Mouse (Mus musculus) embryonic facial prominence, embryonic 11.5 days (tissue): Measurements from ENCODE around the gene Mea1. TPM values are rescaled to one million over a fixed set of nuclear protein-coding genes. Genes with fewer than 3 reads are reported as not detected.
A peak's percentile ranks its signal among the peaks of the same experiment; 100 is the strongest.

Source experiments
- ATAC-seq: fragments of 200-750 bp; cut with Nextera tagmentation; replicated peaks from 2 replicates; pipeline ENCODE4 v1.8.0; 2017; ENCODE audit warnings: low read depth; ENCODE audit not compliant: insufficient number of reproducible peaks, low FRiP score, low TSS enrichment
- DNase-seq: peaks from one replicate; pipeline ENCODE4 v3.0.0-alpha.2; 2015; ENCODE audit warnings: low spot score
- H3K27ac ChIP-seq: fragments of 300-500 bp; sonication (generic); replicated peaks from 2 replicates; pipeline ENCODE4 v1.5.1; 2014; ENCODE audit warnings: mild to moderate bottlenecking, low read depth, low read length, control low read depth
- H3K27me3 ChIP-seq: fragments of 300-500 bp; sonication (generic); 2 replicates; pipeline ENCODE4 v1.6.1; 2014; ENCODE audit warnings: mild to moderate bottlenecking, low read length, moderate library complexity, mixed read lengths; ENCODE audit not compliant: control insufficient read depth, insufficient read depth
- H3K36me3 ChIP-seq: fragments of 300-500 bp; sonication (generic); replicated peaks from 2 replicates; pipeline ENCODE4 v1.6.1; 2014; ENCODE audit warnings: low read depth, mild to moderate bottlenecking, low read length, moderate library complexity, mixed read lengths; ENCODE audit not compliant: control insufficient read depth, insufficient read depth
- H3K4me1 ChIP-seq: fragments of 300-500 bp; sonication (generic); 2 replicates; pipeline ENCODE4 v1.6.1; 2014; ENCODE audit warnings: low read length, mixed read lengths; ENCODE audit not compliant: control insufficient read depth, insufficient read depth
- H3K4me2 ChIP-seq: fragments of 300-500 bp; sonication (generic); 2 replicates; pipeline ENCODE4 v1.6.1; 2014; ENCODE audit warnings: low read depth, mild to moderate bottlenecking, control low read depth, low read length, moderate library complexity
- H3K4me3 ChIP-seq: fragments of 300-500 bp; sonication (generic); 2 replicates; pipeline ENCODE4 v1.5.1; 2014; ENCODE audit warnings: low read depth, low read length, control low read depth
- H3K9ac ChIP-seq: fragments of 300-500 bp; sonication (generic); replicated peaks from 2 replicates; pipeline ENCODE4 v1.6.1; 2014; ENCODE audit warnings: mild to moderate bottlenecking, control low read depth, low read length
- H3K9me3 ChIP-seq: fragments of 300-500 bp; sonication (generic); replicated peaks from 2 replicates; pipeline ENCODE4 v1.6.1; 2016; ENCODE audit warnings: mild to moderate bottlenecking, low read length, inconsistent platforms, mixed read lengths; ENCODE audit not compliant: control insufficient read depth
- WGBS: fragments of 180-500 bp; shearing (Covaris S2); extraction: QIAGEN DNeasy Blood & Tissue Kit; methylation state at CpG from one replicate; pipeline ENCODE4 v1.1.7; 2014; 5-methylcytosine and 5-hydroxymethylcytosine counted together
- polyA plus RNA-seq: library from polyadenylated mRNA; unstranded; fragments of >200 nt; fragmentation: Nextera tagmentation; extraction: Ambion mirVana; gene quantifications from 2 replicates; pipeline ENCODE4 v1.2.1, GENCODE M21; 2014

Gene Mea1
- polyA plus RNA-seq: 165 and 186 TPM in 2 replicates

GRCm38 (mm10) chr17:46678416-46678815 is at the start of gene Mea1:
TSS of gene Mea1 (plus strand) at chr17:46678793.
- 89% methylated on average over 8 of the region's 9 CpGs for WGBS
- Histone ChIP-seq H3K4me3 (peak within 1 kb of the TSS; percentile 83), H3K27ac (no peak within 1 kb of the TSS; the same call in 1 of the 2 replicates), H3K4me2 (peak within 1 kb of the TSS; percentile 66), H3K36me3 (peaks cover 15% of the 10 kb centered on the region), H3K27me3 (no peaks in the 10 kb centered on the region), H3K4me1 (peaks cover 10% of the 10 kb centered on the region), H3K9me3 (no peaks in the 10 kb centered on the region), H3K9ac (peak within 1 kb of the TSS; percentile 78)
- DNase-seq (no peak), ATAC-seq (no peak)

DNA sequence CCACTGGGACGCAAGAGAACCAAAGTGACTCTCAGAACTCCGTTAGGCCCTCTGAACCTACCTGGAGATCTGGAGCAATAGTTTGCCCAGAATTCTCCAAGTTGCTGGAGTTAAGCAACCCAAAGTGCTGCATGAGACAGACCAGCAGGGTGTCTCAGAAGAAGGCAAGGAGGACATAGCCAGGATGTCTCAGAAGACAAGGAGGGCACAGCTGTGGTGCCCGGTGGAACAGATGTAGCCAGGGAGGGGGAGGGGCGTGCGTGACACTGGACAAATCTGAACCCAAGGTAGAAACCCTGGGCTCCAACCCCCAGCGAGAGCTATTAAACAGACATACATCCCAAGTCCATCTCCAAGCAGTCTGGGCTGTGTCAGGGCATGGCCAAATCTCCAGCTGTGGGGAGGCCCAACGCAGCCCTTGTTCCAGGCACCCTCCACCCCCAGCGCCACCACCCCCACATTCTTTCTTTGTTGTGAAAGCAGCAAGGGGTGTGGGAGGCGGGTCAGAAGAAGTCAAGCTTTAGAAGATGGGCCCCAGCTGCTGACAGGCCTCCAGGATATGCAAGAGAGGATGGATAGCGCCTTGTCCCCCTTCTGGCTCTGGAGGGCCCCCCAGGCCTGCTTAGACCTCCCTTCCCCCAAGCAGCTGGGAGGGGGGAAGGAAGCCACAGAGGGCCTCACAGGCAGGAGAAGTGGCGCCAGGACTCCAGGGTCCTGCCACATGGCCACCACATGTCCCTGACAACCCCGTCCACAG is 48.7 kb upstream of the Mea1 start:
- peaks cover 5% of the 10 kb centered on the region; the same call in 1 of the 2 replicates for H3K4me1 ChIP-seq
- H3K9ac ChIP-seq: peak overlapping the region; percentile 97
- H3K36me3 ChIP-seq: no peaks in the 10 kb centered on the region; the same call in 1 of the 2 replicates
- peak overlapping the region; percentile 94 for H3K27ac ChIP-seq
- H3K4me2 ChIP-seq: peak overlapping the region; percentile 76
- H3K9me3 ChIP-seq: no peaks in the 10 kb centered on the region
- H3K4me3 ChIP-seq: peak overlapping the region; percentile 97
- peak; percentile 58 for DNase-seq
- ATAC-seq: peak; percentile 74
- WGBS: 3% methylated on average over 12 of the region's 12 CpGs
- H3K27me3 ChIP-seq: no peaks in the 10 kb centered on the region

- H3K4me1 ChIP-seq: no peaks in the 10 kb centered on the region
- H3K9ac ChIP-seq: peak overlapping the region; percentile 22
- H3K9me3 ChIP-seq: no peaks in the 10 kb centered on the region
- ATAC-seq: no peak
- H3K4me2 ChIP-seq: peak overlapping the region; percentile 10
- WGBS: 23% methylated on average over 15 of the region's 15 CpGs
- DNase-seq: peak; percentile 82
- no peaks in the 10 kb centered on the region for H3K36me3 ChIP-seq
- no peak overlapping the region for H3K27ac ChIP-seq
- no peaks in the 10 kb centered on the region for H3K27me3 ChIP-seq
- no peak overlapping the region for H3K4me3 ChIP-seq
Measured at GRCm38 (mm10) chr17:46636831-46637523, 41.6 kb upstream of the Mea1 start.

- no peak overlapping the region for H3K4me2 ChIP-seq
- H3K27ac ChIP-seq: no peak overlapping the region
- ATAC-seq (no peak), DNase-seq (no peak)
- 84% methylated on average over 9 of the region's 9 CpGs for WGBS
- no peak overlapping the region for H3K4me3 ChIP-seq
- H3K27me3 ChIP-seq: no peaks in the 10 kb centered on the region
- H3K9ac ChIP-seq: no peak overlapping the region
- H3K4me1 ChIP-seq: no peaks in the 10 kb centered on the region; the same call in 1 of the 2 replicates
- H3K36me3 ChIP-seq: no peaks in the 10 kb centered on the region
- H3K9me3 ChIP-seq: no peaks in the 10 kb centered on the region
Measured at GRCm38 (mm10) chr17:46639929-46640328, 38.7 kb upstream of the Mea1 start.

DNA sequence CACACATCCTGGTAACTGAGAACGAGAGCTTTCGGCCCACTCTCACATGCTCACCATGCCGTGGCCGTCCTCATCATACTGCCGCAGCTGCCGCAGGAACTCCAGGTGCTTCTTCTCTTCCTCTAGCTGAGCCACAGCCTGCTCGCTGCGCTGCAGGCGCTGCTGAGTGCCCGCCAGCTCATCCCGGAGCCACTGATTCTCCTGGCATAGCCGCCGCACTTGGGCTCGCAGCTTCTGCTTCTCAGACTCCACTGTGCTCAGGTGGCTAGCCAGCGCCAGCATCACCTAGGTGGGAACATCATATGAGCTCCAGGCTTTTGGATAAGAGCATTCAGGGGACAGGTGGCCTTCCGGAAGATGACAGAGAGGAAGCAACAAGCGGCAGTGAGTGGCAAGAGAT is 36.5 kb upstream of the Mea1 start:
- Histone ChIP-seq H3K27ac (no peak overlapping the region), H3K27me3 (no peaks in the 10 kb centered on the region), H3K4me3 (no peak overlapping the region), H3K9ac (no peak overlapping the region), H3K36me3 (no peaks in the 10 kb centered on the region), H3K4me2 (no peak overlapping the region), H3K4me1 (no peaks in the 10 kb centered on the region; the same call in 1 of the 2 replicates), H3K9me3 (no peaks in the 10 kb centered on the region)
- ATAC-seq (no peak), DNase-seq (no peak)
- WGBS: 91% methylated on average over 17 of the region's 17 CpGs

DNA sequence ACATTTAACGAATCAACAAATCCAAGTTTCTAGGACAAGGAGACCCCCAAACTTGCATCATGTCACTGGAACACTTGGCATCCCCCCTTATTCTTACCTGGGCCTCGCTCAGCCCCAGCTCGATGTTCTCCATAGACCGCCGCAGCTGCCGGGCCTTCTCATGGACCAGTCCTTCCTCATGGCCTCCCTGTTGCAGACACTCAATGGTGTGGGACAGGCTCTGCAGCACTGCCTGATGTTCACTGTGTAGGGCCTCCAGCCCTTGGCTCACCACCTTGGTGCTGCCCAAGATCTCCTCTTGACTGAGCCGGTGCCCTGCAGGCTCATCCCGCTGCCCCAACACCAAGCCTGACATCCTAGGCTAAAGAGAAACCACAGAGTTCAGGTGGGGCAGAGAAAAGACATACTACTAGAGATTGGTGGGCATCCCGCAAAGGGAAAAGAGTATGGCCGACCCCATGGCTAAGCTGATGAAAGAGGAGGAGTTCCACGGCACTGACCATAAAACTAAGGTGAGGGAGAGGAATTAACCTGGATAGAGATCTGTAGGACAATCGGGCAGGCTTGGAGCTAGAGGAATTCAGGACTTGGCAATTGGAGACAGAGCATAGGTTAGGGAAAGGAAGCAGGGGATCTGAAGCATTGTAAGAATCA is 34.3 kb upstream of the Mea1 start:
- Histone ChIP-seq H3K9ac (peak overlapping the region; percentile 50; the same call in 1 of the 2 replicates), H3K4me1 (no peaks in the 10 kb centered on the region; the same call in 1 of the 2 replicates), H3K4me3 (no peak overlapping the region), H3K4me2 (no peak overlapping the region), H3K36me3 (no peaks in the 10 kb centered on the region), H3K27me3 (no peaks in the 10 kb centered on the region), H3K9me3 (no peaks in the 10 kb centered on the region), H3K27ac (no peak overlapping the region)
- whole genome bisulfite sequencing: 84% methylated on average over 12 of the region's 12 CpGs
- DNase-seq (no peak), ATAC-seq (no peak)

DNA sequence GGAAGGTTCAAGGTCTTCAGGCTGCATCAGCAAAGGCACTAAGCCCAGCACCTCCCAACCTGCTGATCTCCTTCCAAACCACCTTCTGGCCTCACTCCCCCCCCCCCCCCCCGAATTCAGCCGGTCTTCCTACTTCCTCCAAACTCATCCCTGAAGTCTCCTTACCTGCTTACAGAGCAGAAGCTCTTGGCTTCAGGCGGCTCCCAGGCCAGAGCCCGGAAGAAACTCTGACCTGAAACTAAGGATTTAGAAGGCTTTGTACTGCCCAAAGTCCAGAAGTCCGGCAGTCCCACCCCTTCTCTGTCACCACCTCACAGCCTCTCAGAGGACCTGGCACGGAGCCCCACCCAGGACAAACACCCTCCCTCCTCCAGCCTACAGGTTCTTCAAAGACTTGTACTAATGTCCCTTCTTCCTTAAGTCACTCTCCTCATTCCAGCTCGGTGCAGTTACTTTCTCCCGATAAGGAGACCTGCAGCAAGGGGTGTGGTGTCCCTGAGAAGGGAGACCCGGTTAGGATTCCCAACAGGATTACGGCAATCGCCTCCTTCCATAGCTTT is 33.6 kb upstream of the Mea1 start:
- Histone ChIP-seq H3K4me3 (peak overlapping the region; percentile 64), H3K36me3 (no peaks in the 10 kb centered on the region), H3K4me1 (peaks cover 3% of the 10 kb centered on the region), H3K27me3 (no peaks in the 10 kb centered on the region), H3K4me2 (peak overlapping the region; percentile 93), H3K9ac (peak overlapping the region; percentile 50), H3K27ac (no peak overlapping the region), H3K9me3 (no peaks in the 10 kb centered on the region)
- 16% methylated on average over 11 of the region's 11 CpGs for WGBS
- ATAC-seq: no peak
- DNase-seq: no peak
